12 mouse cellular contexts compared by ENCODE assay signal in genomic region chr9:47894096-47894495, GRCm38 (mm10).
DNase-seq lines count a peak whose midpoint lies in the region; ATAC-seq and TF ChIP-seq lines count a peak whose summit lies in the region.
"Had no signal": no experiment of that assay in that cellular context is flagged by ENCODE, and none has a peak within 500 bp of the region (broad histone marks: within the 10 kb centered on the region; RNA-seq: fewer than 3 reads in every experiment).

No protein-coding gene starts in this region.

- H3K27me3 ChIP-seq in intestine, embryonic 14.5 days (replicated peaks; ENCODE audit: control insufficient read depth, insufficient read depth, low read length): no peaks in the 10 kb centered on the region
- H3K27me3 ChIP-seq in intestine, postnatal 0 days (replicated peaks; ENCODE audit: control insufficient read depth, insufficient read depth, low read length): no peaks in the 10 kb centered on the region
- no peaks in the 10 kb centered on the region for H3K27me3 ChIP-seq in midbrain, postnatal 0 days (ENCODE audit: insufficient read depth, low read length)
- H3K27me3 ChIP-seq in midbrain, embryonic 11.5 days (ENCODE audit: control insufficient read depth, insufficient read depth, low read length): no peaks in the 10 kb centered on the region; the same call in 1 of the 2 replicates
- H3K27me3 ChIP-seq in limb, embryonic 11.5 days (ENCODE audit: control insufficient read depth, insufficient read depth, low read length): no peaks in the 10 kb centered on the region
- H3K27me3 ChIP-seq: CH12.LX had no signal

- H3K36me3 ChIP-seq in intestine, embryonic 14.5 days (ENCODE audit: control insufficient read depth, insufficient read depth, low read length): no peaks in the 10 kb centered on the region
- H3K36me3 ChIP-seq in intestine, postnatal 0 days (ENCODE audit: control insufficient read depth, insufficient read depth): no peaks in the 10 kb centered on the region
- no peaks in the 10 kb centered on the region for H3K36me3 ChIP-seq in midbrain, postnatal 0 days (ENCODE audit: insufficient read depth, low read length)
- no peaks in the 10 kb centered on the region for H3K36me3 ChIP-seq in midbrain, embryonic 11.5 days (ENCODE audit: control insufficient read depth, insufficient read depth, low read length)
- H3K36me3 ChIP-seq in limb, embryonic 11.5 days (ENCODE audit: control insufficient read depth, insufficient read depth, low read length): no peaks in the 10 kb centered on the region
- H3K36me3 ChIP-seq: heart, embryonic 13.5 days had no signal

- H3K4me2 ChIP-seq in intestine, embryonic 14.5 days (ENCODE audit: low read length): no peak overlapping the region
- no peak overlapping the region for H3K4me2 ChIP-seq in intestine, postnatal 0 days (replicated peaks; ENCODE audit: low read depth)
- no peak overlapping the region for H3K4me2 ChIP-seq in midbrain, postnatal 0 days (ENCODE audit: low read depth, low read length, poor library complexity, severe bottlenecking)
- H3K4me2 ChIP-seq in midbrain, embryonic 11.5 days: no peak overlapping the region
- H3K4me2 ChIP-seq in limb, embryonic 11.5 days (ENCODE audit: low read depth, severe bottlenecking): no peak overlapping the region
- H3K4me2 ChIP-seq: heart, embryonic 13.5 days had no signal

- no peak overlapping the region for H3K27ac ChIP-seq in intestine, embryonic 14.5 days (ENCODE audit: low read depth)
- H3K27ac ChIP-seq in intestine, postnatal 0 days (ENCODE audit: low read depth, low read length): no peak overlapping the region
- H3K27ac ChIP-seq in midbrain, postnatal 0 days (ENCODE audit: low read depth, low read length): no peak overlapping the region
- no peak overlapping the region for H3K27ac ChIP-seq in midbrain, embryonic 11.5 days (ENCODE audit: low read depth, low read length)
- H3K27ac ChIP-seq in limb, embryonic 11.5 days (replicated peaks; ENCODE audit: low read depth, low read length): 0 out of 2 replicates have a peak overlapping the region, but pooled peaks have one; percentile 30
- H3K27ac ChIP-seq: heart, embryonic 13.5 days; macrophage had no signal

- DNase-seq in intestine, embryonic 14.5 days (ENCODE audit: low spot score): no peak
- DNase-seq in midbrain, postnatal 0 days (ENCODE audit: low spot score): peak; percentile 35
- DNase-seq in midbrain, embryonic 11.5 days (ENCODE audit: low spot score, missing footprints): no peak
- DNase-seq in limb, embryonic 11.5 days (ENCODE audit: low spot score): peak; percentile 63
- DNase-seq in thymus, postnatal 36 days: peak; percentile 10 to 35
- no peak for DNase-seq in gastrocnemius, postnatal 4 days (ENCODE audit: low spot score in 2 of 2)
- DNase-seq in layer of hippocampus, adult 8-10 months (ENCODE audit: low spot score in 2 of 2): no peak
- DNase-seq: layer of hippocampus, postnatal 36 days had no signal

- no peaks in the 10 kb centered on the region for H3K9me3 ChIP-seq in intestine, embryonic 14.5 days (ENCODE audit: control insufficient read depth, low read length)
- no peaks in the 10 kb centered on the region for H3K9me3 ChIP-seq in intestine, postnatal 0 days (ENCODE audit: control insufficient read depth)
- no peaks in the 10 kb centered on the region for H3K9me3 ChIP-seq in midbrain, postnatal 0 days (ENCODE audit: low read length)
- H3K9me3 ChIP-seq in midbrain, embryonic 11.5 days (ENCODE audit: control insufficient read depth, low read length): no peaks in the 10 kb centered on the region
- H3K9me3 ChIP-seq in limb, embryonic 11.5 days (ENCODE audit: control insufficient read depth, low read length): no peaks in the 10 kb centered on the region
- H3K9me3 ChIP-seq: heart, embryonic 13.5 days had no signal

- peaks cover 11% of the 10 kb centered on the region for H3K4me1 ChIP-seq in intestine, embryonic 14.5 days (replicated peaks; ENCODE audit: control insufficient read depth, insufficient read depth, low read length)
- no peaks in the 10 kb centered on the region for H3K4me1 ChIP-seq in intestine, postnatal 0 days (replicated peaks; ENCODE audit: control insufficient read depth, insufficient read depth, low read length)
- H3K4me1 ChIP-seq in midbrain, postnatal 0 days (ENCODE audit: insufficient read depth, low read length): peaks cover 4% of the 10 kb centered on the region; the same call in 1 of the 2 replicates
- peaks cover 9% of the 10 kb centered on the region for H3K4me1 ChIP-seq in midbrain, embryonic 11.5 days (ENCODE audit: control insufficient read depth, insufficient read depth, low read length)
- peaks cover 16% of the 10 kb centered on the region for H3K4me1 ChIP-seq in limb, embryonic 11.5 days (ENCODE audit: control insufficient read depth, insufficient read depth, low read length)

- 12% methylated on average over 5 of the region's 5 CpGs for WGBS in intestine, embryonic 14.5 days
- 20% methylated on average over 5 of the region's 5 CpGs for WGBS in intestine, postnatal 0 days
- 51% methylated on average over 5 of the region's 5 CpGs for WGBS in midbrain, postnatal 0 days
- WGBS in midbrain, embryonic 11.5 days: 67% methylated on average over 5 of the region's 5 CpGs
- 19% methylated on average over 5 of the region's 5 CpGs for WGBS in limb, embryonic 11.5 days

- no peak for TF ChIP-seq CTCF in intestine, postnatal 0 days (IDR thresholded peaks at IDR 0.05; ENCODE audit: low read depth)
- no peak for TF ChIP-seq CTCF in midbrain, postnatal 0 days (IDR thresholded peaks at IDR 0.05)

- 0 out of 2 replicates have a peak, but pooled peaks have one; percentile 43 for ATAC-seq in intestine, embryonic 14.5 days (replicated peaks; ENCODE audit: low FRiP score, low TSS enrichment, low read depth)
- no peak for ATAC-seq in intestine, postnatal 0 days
- no peak for ATAC-seq in midbrain, postnatal 0 days (ENCODE audit: low FRiP score)
- no peak for ATAC-seq in midbrain, embryonic 11.5 days (ENCODE audit: low FRiP score)
- ATAC-seq in limb, embryonic 11.5 days (ENCODE audit: insufficient number of reproducible peaks, low FRiP score, low TSS enrichment, low read depth): peak; percentile 72; the same call in 1 of the 2 replicates

- H3K4me3 ChIP-seq in intestine, embryonic 14.5 days (ENCODE audit: low read depth, low read length): no peak overlapping the region
- H3K4me3 ChIP-seq in intestine, postnatal 0 days (ENCODE audit: low read depth, low read length): no peak overlapping the region
- H3K4me3 ChIP-seq in midbrain, postnatal 0 days (ENCODE audit: low read depth, low read length): no peak overlapping the region
- H3K4me3 ChIP-seq in midbrain, embryonic 11.5 days (ENCODE audit: low read depth, low read length): no peak overlapping the region
- H3K4me3 ChIP-seq in limb, embryonic 11.5 days (ENCODE audit: low read depth, low read length): no peak overlapping the region
- H3K4me3 ChIP-seq: heart, embryonic 13.5 days had no signal

- H3K9ac ChIP-seq in intestine, embryonic 14.5 days (ENCODE audit: low read length): no peak overlapping the region
- no peak overlapping the region for H3K9ac ChIP-seq in intestine, postnatal 0 days (ENCODE audit: low read depth, low read length)
- H3K9ac ChIP-seq in midbrain, postnatal 0 days (replicated peaks; ENCODE audit: low read length, poor library complexity, severe bottlenecking): no peak overlapping the region
- no peak overlapping the region for H3K9ac ChIP-seq in midbrain, embryonic 11.5 days (ENCODE audit: low read length)
- H3K9ac ChIP-seq in limb, embryonic 11.5 days (ENCODE audit: low read length): no peak overlapping the region
- H3K9ac ChIP-seq: heart, embryonic 13.5 days had no signal

Comparison
In these comparisons a context has a peak if more than half of its experiments do, and no peak if none do; other contexts are left out.
1. ATAC-seq: peak in intestine, embryonic 14.5 days (single experiment) and limb, embryonic 11.5 days (single experiment); none in intestine, postnatal 0 days (single experiment), midbrain, postnatal 0 days (single experiment) and midbrain, embryonic 11.5 days (single experiment).
2. DNase-seq: peak in midbrain, postnatal 0 days (single experiment), limb, embryonic 11.5 days (single experiment) and thymus, postnatal 36 days (2 of 2); none in intestine, embryonic 14.5 days (single experiment), midbrain, embryonic 11.5 days (single experiment), gastrocnemius, postnatal 4 days (0 of 2) and layer of hippocampus, adult 8-10 months (0 of 2).